Mouse (Mus musculus) Patski (cell line): ENCODE results near the gene Barhl2. TPM values are rescaled to one million over a fixed set of nuclear protein-coding genes. Genes with fewer than 3 reads are reported as not detected.
A peak's percentile ranks its signal among the peaks of the same experiment; 100 is the strongest.

ENCODE experiments used
- ATAC-seq: fragments of 100-300 bp; one replicate; pipeline ENCODE4 v1.8.0; 2021
- CTCF ChIA-PET: fragments of 350-600 bp; sonication (Branson Sonifier 250); formaldehyde crosslinking; loops from one replicate; lab custom pipeline; 2022; ENCODE audit warnings: inconsistent platforms; lab: Charles Lee
- POLR2A ChIA-PET: fragments of 350-600 bp; sonication (Branson Sonifier 250); formaldehyde crosslinking; loops from one replicate; lab custom pipeline; 2022; ENCODE audit warnings: antibody characterized with exemption, inconsistent platforms; lab: Charles Lee
- DNase-seq: peaks from one replicate; pipeline ENCODE4 v3.0.0-alpha.2; 2011; ENCODE audit warnings: low read depth, low spot score
- H3K27me3 ChIP-seq: fragments of 371-371 bp; one replicate; pipeline ENCODE4 v1.5.1; 2021
- CTCF ChIP-seq: fragments of 100-300 bp; IDR thresholded peaks from one replicate; pipeline ENCODE4 v1.5.1; 2021
- in situ Hi-C: fragments of 300-500 bp; cut with MboI; formaldehyde crosslinking; loops from 3 replicates; pipeline ENCODE4 v1.11.1; 2018; ENCODE audit warnings: low pct_unique_long_range_greater_than_20kb, mixed read lengths
- polyA plus RNA-seq: library from polyadenylated mRNA; unstranded; gene quantifications from one replicate; pipeline ENCODE4 v1.2.3, GENCODE M21; 2021

The Barhl2 gene
- polyA plus RNA-seq, 1 experiment from 2014 or later, result not detected

DNA sequence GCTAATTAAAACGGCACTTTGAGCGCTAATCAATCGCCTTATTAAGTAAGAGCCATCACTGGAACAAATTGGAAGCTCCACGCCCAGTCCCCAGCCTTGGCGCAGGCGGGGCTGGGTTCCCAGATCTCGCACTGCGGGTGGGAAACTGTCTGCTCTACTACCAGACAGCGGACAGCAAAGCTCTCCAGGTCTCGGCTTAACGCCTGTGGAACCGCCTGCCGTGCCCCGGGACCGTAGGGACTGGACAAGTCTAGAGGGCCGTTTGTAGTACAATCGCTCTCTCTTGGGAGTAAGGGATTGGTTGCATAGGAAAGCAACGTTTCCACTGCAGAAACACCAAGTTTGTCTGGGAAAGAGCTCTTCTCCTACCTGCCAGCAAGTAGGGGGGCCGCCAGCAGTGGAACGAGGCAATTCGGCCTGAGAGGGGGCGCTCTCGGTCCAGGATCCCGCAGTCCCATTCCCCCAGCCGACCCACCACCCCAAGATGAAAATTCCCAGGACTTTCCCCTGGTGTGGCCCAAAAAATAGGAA lies 5.8 kb upstream of the Barhl2 start:
- CTCF ChIA-PET, result interaction anchor here (0.8 to 1.1 kb wide), 3 partner anchors 15 to 187 kb away, joined by 3 to 4 read pairs (median 3); no protein-coding TSS in a partner anchor
- in situ Hi-C loops, result loop anchor here (5.0 kb wide), 2 partner anchors 184 to 339 kb away; no protein-coding TSS in a partner anchor
- POLR2A ChIA-PET, result interaction anchor here (0.7 kb wide), 1 partner anchor 182 kb away, joined by 3 read pairs; no protein-coding TSS in a partner anchor
- no peak for ATAC-seq
- TF ChIP-seq CTCF, result no peak
- H3K27me3 ChIP-seq, result peaks cover 67% of the 10 kb centered on the region
- DNase-seq, result no peak

- TF ChIP-seq CTCF, result no peak
- ATAC-seq, result no peak
These were observed 3.9 kb upstream of the Barhl2 start for GRCm38 (mm10) chr5:106461913-106462312.

GRCm38 (mm10) chr5:106461431-106461830 lies 3.5 kb upstream of the Barhl2 start:
- peaks cover 66% of the 10 kb centered on the region for H3K27me3 ChIP-seq
- no peak for TF ChIP-seq CTCF
- in situ Hi-C loops, result loop anchor here (5.0 kb wide), 2 partner anchors 186 to 341 kb away; no protein-coding TSS in a partner anchor
- ATAC-seq (no peak), DNase-seq (no peak)
- ChIA-PET POLR2A (interaction anchor here (0.6 to 0.7 kb wide), 2 partner anchors 149 to 383 kb away, joined by 3 read pairs; no protein-coding TSS in a partner anchor), CTCF (interaction anchor here (1.0 to 1.3 kb wide), 2 partner anchors 10 to 180 kb away, joined by 3 read pairs; no protein-coding TSS in a partner anchor)

More at GRCm38 (mm10) chr5:106461913-106462312, 3.9 kb upstream of the Barhl2 start:
- ChIA-PET CTCF (interaction anchor here (1.0 to 1.3 kb wide), 4 partner anchors 9 to 187 kb away, joined by 3 read pairs; no protein-coding TSS in a partner anchor), POLR2A (no interaction called here)
- in situ Hi-C loops, result loop anchor here (5.0 kb wide), 2 partner anchors 185 to 340 kb away; no protein-coding TSS in a partner anchor
- peaks cover 66% of the 10 kb centered on the region for H3K27me3 ChIP-seq
- DNase-seq, result no peak

DNA sequence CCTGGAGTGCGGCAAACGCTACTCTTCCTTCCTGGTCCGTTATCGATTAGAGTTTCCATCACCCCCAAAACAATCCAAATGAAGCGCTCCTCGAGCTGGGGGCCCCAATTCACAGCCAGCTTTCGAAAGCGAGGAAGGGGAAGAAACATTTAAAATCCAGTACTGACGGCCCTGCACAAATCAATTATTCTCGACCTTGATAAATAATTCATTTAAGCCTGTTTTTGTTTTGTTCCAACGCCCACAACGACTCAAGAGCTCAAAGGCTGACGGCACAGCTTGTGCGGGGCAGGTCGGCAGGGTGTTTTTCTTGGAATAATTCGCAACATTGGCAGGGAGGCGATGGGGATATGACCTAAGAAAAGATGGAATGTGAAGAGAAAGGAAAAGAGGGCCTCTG lies 2.6 kb upstream of the Barhl2 start:
- no peak for TF ChIP-seq CTCF
- peaks cover 67% of the 10 kb centered on the region for H3K27me3 ChIP-seq
- in situ Hi-C loops, result loop anchor here (5.0 kb wide), 2 partner anchors 187 to 342 kb away; no protein-coding TSS in a partner anchor
- ChIA-PET POLR2A (interaction anchor here (0.6 to 0.7 kb wide), 2 partner anchors 150 to 382 kb away, joined by 3 read pairs; no protein-coding TSS in a partner anchor), CTCF (interaction anchor here (1.3 kb wide), 1 partner anchor 181 kb away, joined by 3 read pairs; no protein-coding TSS in a partner anchor)
- ATAC-seq (no peak), DNase-seq (no peak)

- ChIA-PET POLR2A (no interaction called here), CTCF (interaction anchor here (1.3 kb wide), 1 partner anchor 182 kb away, joined by 3 read pairs; no protein-coding TSS in a partner anchor)
- no peak for ATAC-seq
- DNase-seq, result no peak
- H3K27me3 ChIP-seq, result peaks cover 67% of the 10 kb centered on the region
- in situ Hi-C loops, result loop anchor here (5.0 kb wide), 2 partner anchors 187 to 342 kb away; no protein-coding TSS in a partner anchor
- no peak for TF ChIP-seq CTCF
These were observed 2.1 kb upstream of the Barhl2 start for GRCm38 (mm10) chr5:106460001-106460511.

DNA sequence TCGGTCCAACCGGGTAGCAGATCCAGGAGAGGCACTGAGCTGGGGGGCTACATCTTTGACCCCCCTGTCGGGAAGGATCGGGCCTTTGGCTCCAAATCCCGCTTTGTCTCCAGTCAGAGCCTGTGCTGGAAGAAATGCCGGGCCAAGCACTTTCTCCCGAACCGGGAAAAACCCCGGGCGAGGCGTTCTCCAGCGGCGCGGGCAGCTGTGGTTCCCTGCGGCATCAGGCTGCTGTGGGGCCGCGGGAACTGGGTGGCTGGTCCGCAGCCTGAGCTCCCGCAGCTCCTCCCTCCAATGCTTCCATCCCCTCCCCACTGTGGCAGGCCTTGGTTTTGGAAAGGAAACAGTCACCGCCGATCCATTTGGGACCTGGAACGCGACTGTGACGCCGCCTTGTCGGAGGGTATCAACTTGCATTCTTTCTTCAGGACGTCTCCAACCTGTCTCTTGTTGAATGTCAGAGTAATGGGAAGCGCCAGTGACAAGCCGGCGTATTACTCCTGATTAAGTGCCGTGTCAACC lies 1.2 kb upstream of the Barhl2 start:
- ChIA-PET POLR2A (no interaction called here), CTCF (no interaction called here)
- peaks cover 73% of the 10 kb centered on the region for H3K27me3 ChIP-seq
- in situ Hi-C loops, result no loop called here
- TF ChIP-seq CTCF, result no peak
- no peak for ATAC-seq
- no peak for DNase-seq

GRCm38 (mm10) chr5:106458477-106459119 lies 632 bp upstream of the Barhl2 start:
- H3K27me3 ChIP-seq, result peaks cover 73% of the 10 kb centered on the region
- ATAC-seq (peak; percentile 7), DNase-seq (no peak)
- ChIA-PET CTCF (no interaction called here), POLR2A (no interaction called here)
- no peak for TF ChIP-seq CTCF
- in situ Hi-C loops, result no loop called here

- H3K27me3 ChIP-seq, result peaks cover 80% of the 10 kb centered on the region
- in situ Hi-C loops, result no loop called here
- TF ChIP-seq CTCF, result no peak
- DNase-seq (no peak), ATAC-seq (no peak)
- ChIA-PET CTCF (no interaction called here), POLR2A (interaction anchor here (0.6 kb wide), 1 partner anchor 170 kb away, joined by 3 read pairs; no protein-coding TSS in a partner anchor)
These were observed 648 bp downstream of the Barhl2 start for GRCm38 (mm10) chr5:106457111-106457925.

GRCm38 (mm10) chr5:106455984-106456383 lies 2.0 kb downstream of the Barhl2 start:
- TF ChIP-seq CTCF, result no peak
- POLR2A ChIA-PET, result no interaction called here

More at GRCm38 (mm10) chr5:106455984-106456383, 2.0 kb downstream of the Barhl2 start:
- ATAC-seq, result no peak
- CTCF ChIA-PET, result no interaction called here
- in situ Hi-C loops, result no loop called here
- DNase-seq, result no peak
- H3K27me3 ChIP-seq, result peaks cover 83% of the 10 kb centered on the region
